Mouse (Mus musculus) splenic B cell, adult 2 months (primary cell): ENCODE data around the gene Ifna11.

Experiments
- DNase-seq: peaks from one replicate; pipeline ENCODE4 v3.0.0-alpha.2; 2011; ENCODE audit warnings: low read depth, low spot score
- H3K27me3 ChIP-seq: 2 replicates; pipeline ENCODE4 v1.6.1; 2012; ENCODE audit warnings: mild to moderate bottlenecking, low read length, moderate library complexity, mixed read lengths; ENCODE audit not compliant: control insufficient read depth, poor library complexity, insufficient read depth, severe bottlenecking
- H3K36me3 ChIP-seq: 2 replicates; pipeline ENCODE4 v1.6.1; 2012; ENCODE audit warnings: mild to moderate bottlenecking, low read length, moderate library complexity, mixed read lengths; ENCODE audit not compliant: control insufficient read depth, poor library complexity, insufficient read depth, severe bottlenecking

Gene Ifna11

DNA sequence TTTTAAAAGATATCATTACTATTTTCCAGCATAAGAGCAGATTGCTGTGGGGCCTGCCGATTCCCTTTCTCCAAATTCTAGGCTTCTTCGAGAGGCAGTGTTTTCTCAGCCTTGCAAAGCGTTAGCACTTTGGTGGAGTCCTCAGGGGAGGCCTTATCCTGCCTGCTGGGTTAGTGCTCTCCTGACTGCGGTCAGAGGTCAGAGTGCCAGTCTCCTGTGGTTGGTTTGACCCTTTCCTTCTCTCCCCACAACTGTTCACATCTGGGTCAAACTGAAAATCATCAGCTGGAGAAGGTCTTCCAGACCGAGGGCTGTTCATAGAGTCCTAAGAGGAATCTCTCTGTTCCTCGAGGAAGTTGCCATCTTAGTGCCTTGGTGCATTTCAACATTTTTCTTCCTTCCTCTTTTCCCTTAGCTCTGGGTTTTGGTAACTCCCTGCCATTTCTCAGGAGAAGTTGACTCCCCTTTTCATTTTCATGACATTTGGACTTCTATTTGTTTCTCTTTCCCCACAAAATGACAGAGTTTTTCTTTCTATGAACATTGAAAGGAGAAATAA is 45.3 kb downstream of the Ifna11 start:
- Histone ChIP-seq H3K36me3 (no peaks in the 10 kb centered on the region), H3K27me3 (no peaks in the 10 kb centered on the region)
- DNase-seq: peak; percentile 14

DNA sequence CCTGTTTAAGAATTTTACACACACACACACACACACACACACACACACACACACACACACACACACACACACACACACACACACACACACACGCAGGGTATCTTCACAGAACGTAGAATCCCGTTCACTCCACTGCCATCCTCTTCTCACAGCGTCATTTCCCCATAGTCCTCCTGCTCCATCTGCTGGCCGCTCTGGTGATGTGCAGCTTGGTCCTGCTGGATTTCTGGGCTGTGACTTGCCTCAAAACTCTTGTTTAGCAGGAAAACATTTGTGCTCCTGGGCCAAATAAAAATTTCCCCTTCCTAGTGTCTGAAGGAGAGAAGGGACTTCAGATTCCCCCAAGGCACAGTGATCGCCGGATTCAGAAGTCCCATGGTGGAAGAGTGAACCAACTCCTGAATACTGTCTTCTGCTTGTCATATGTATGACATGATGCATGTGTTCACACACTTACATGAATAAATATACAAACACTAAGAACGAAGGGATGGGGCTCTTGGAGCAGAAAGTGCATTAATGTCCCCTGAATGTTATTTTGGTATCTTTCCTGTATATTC is 47.7 kb downstream of the Ifna11 start:
- no peaks in the 10 kb centered on the region for H3K27me3 ChIP-seq
- peak; percentile 88 for DNase-seq
- H3K36me3 ChIP-seq: no peaks in the 10 kb centered on the region

DNA sequence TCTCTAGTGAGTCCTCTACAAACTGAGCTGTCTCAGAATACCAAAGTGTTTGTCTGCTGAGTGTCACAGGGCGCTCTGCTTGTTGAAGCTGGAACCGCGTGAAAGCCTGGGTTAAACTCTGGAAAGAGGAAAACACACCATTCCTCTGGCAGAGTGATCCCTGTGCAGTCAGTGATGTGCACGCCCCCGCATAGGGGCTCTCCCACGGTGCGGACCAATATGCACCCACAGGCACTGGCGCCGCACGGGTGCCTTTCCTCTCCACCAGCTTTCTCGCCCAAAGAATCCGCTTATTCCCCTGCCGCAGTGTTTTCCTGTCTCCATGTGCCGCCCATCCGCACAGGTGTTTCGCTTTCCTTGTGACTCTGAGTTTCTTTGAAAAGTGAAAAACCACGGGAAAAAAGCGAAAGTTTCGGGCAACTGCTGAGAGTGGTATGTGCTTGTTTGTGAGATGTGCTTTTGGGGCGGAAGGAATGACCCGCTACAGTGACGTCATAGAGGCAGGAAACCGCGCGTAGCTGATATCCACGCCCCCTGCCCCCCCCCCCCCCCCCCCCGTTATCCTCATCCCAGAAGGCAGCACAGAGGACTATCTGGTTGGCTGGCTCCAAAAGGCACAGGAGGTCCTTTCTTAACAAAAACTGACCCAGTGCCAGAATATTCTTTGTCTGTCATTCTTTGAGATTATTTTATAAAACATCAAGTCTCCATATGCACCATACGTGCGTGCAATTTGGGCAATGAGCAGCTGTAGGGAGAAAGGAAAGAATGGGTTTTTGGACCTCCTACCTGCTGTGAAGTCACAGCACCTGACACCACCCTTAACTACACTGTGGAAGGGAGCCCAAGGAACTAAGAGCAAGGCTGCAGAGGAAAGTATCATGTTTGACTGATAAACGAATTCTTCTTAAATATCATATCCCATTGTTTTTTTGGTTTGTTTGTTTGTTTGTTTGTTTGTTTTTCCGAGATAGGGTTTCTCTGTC is 48.5 kb downstream of the Ifna11 start:
- H3K36me3 ChIP-seq: no peaks in the 10 kb centered on the region
- DNase-seq: peak; percentile 73
- H3K27me3 ChIP-seq: no peaks in the 10 kb centered on the region
